Mouse (Mus musculus): ENCODE measurements around the gene Lrp4. TPM values are rescaled to one million over a fixed set of nuclear protein-coding genes. Genes with fewer than 3 reads are reported as not detected.

The Lrp4 gene
- polyA plus RNA-seq (2012; ENCODE audit: insufficient read depth, insufficient read length, missing spikeins) = 0.48 and 0.63 TPM in 2 replicates

GRCm38 (mm10) chr2:91457259-91457655, at the start of gene Lrp4:
Gene Lrp4 (plus strand): TSS chr2:91457511.
- peak within 1 kb of the TSS; percentile 66 for H3K4me3 ChIP-seq (ENCODE audit: insufficient read depth, low read depth, low read length)
- no peaks in the 10 kb centered on the region for H3K4me1 ChIP-seq (ENCODE audit: control insufficient read depth, insufficient read depth, insufficient read length, low read length)
- no peak within 1 kb of the TSS for H3K27ac ChIP-seq (replicated peaks; ENCODE audit: low read depth, low read length)

GRCm38 (mm10) chr2:91408031-91408430, 49.3 kb upstream of the Lrp4 start:
- Histone ChIP-seq H3K4me3 (ENCODE audit: insufficient read depth, low read depth, low read length) (no peak overlapping the region), H3K4me1 (ENCODE audit: control insufficient read depth, insufficient read depth, insufficient read length, low read length) (no peaks in the 10 kb centered on the region), H3K27ac (replicated peaks; ENCODE audit: low read depth, low read length) (no peak overlapping the region)

- H3K4me1 ChIP-seq (ENCODE audit: control insufficient read depth, insufficient read depth, insufficient read length, low read length) = no peaks in the 10 kb centered on the region
- no peak overlapping the region for H3K27ac ChIP-seq (replicated peaks; ENCODE audit: low read depth, low read length)
- no peak overlapping the region for H3K4me3 ChIP-seq (ENCODE audit: insufficient read depth, low read depth, low read length)
These were observed 45.8 kb upstream of the Lrp4 start for GRCm38 (mm10) chr2:91411473-91411872.

- no peak overlapping the region; the same call in 1 of the 2 replicates for H3K27ac ChIP-seq (replicated peaks; ENCODE audit: low read depth, low read length)
- H3K4me3 ChIP-seq (ENCODE audit: insufficient read depth, low read depth, low read length) = no peak overlapping the region
These were observed 45.0 kb upstream of the Lrp4 start for GRCm38 (mm10) chr2:91412361-91412760.

GRCm38 (mm10) chr2:91413811-91414210, 43.5 kb upstream of the Lrp4 start:
- Histone ChIP-seq H3K4me1 (ENCODE audit: control insufficient read depth, insufficient read depth, insufficient read length, low read length) (no peaks in the 10 kb centered on the region), H3K4me3 (ENCODE audit: insufficient read depth, low read depth, low read length) (no peak overlapping the region), H3K27ac (replicated peaks; ENCODE audit: low read depth, low read length) (no peak overlapping the region)

More at GRCm38 (mm10) chr2:91412361-91412760, 45.0 kb upstream of the Lrp4 start:
- H3K4me1 ChIP-seq (ENCODE audit: control insufficient read depth, insufficient read depth, insufficient read length, low read length) = no peaks in the 10 kb centered on the region

GRCm38 (mm10) chr2:91421641-91422040, 35.7 kb upstream of the Lrp4 start:
- Histone ChIP-seq H3K27ac (replicated peaks; ENCODE audit: low read depth, low read length) (no peak overlapping the region), H3K4me1 (ENCODE audit: control insufficient read depth, insufficient read depth, insufficient read length, low read length) (no peaks in the 10 kb centered on the region), H3K4me3 (ENCODE audit: insufficient read depth, low read depth, low read length) (no peak overlapping the region)

GRCm38 (mm10) chr2:91424061-91424720, 33.1 kb upstream of the Lrp4 start:
- H3K4me3 ChIP-seq (ENCODE audit: insufficient read depth, low read depth, low read length) = no peak overlapping the region
- no peak overlapping the region for H3K27ac ChIP-seq (replicated peaks; ENCODE audit: low read depth, low read length)
- H3K4me1 ChIP-seq (ENCODE audit: control insufficient read depth, insufficient read depth, insufficient read length, low read length) = no peaks in the 10 kb centered on the region

- Histone ChIP-seq H3K27ac (replicated peaks; ENCODE audit: low read depth, low read length) (no peak overlapping the region), H3K4me3 (ENCODE audit: insufficient read depth, low read depth, low read length) (no peak overlapping the region), H3K4me1 (ENCODE audit: control insufficient read depth, insufficient read depth, insufficient read length, low read length) (no peaks in the 10 kb centered on the region)
These were observed 31.0 kb upstream of the Lrp4 start for GRCm38 (mm10) chr2:91426321-91426720.

- H3K4me3 ChIP-seq (ENCODE audit: insufficient read depth, low read depth, low read length) = no peak overlapping the region
- H3K4me1 ChIP-seq (ENCODE audit: control insufficient read depth, insufficient read depth, insufficient read length, low read length) = no peaks in the 10 kb centered on the region
- no peak overlapping the region for H3K27ac ChIP-seq (replicated peaks; ENCODE audit: low read depth, low read length)
These were observed 28.2 kb upstream of the Lrp4 start for GRCm38 (mm10) chr2:91429146-91429545.

GRCm38 (mm10) chr2:91429915-91430599, 27.3 kb upstream of the Lrp4 start:
- H3K4me1 ChIP-seq (ENCODE audit: control insufficient read depth, insufficient read depth, insufficient read length, low read length) = no peaks in the 10 kb centered on the region
- no peak overlapping the region for H3K27ac ChIP-seq (replicated peaks; ENCODE audit: low read depth, low read length)
- H3K4me3 ChIP-seq (ENCODE audit: insufficient read depth, low read depth, low read length) = no peak overlapping the region

GRCm38 (mm10) chr2:91430600-91430919, 26.8 kb upstream of the Lrp4 start:
- Histone ChIP-seq H3K27ac (replicated peaks; ENCODE audit: low read depth, low read length) (no peak overlapping the region), H3K4me3 (ENCODE audit: insufficient read depth, low read depth, low read length) (no peak overlapping the region), H3K4me1 (ENCODE audit: control insufficient read depth, insufficient read depth, insufficient read length, low read length) (no peaks in the 10 kb centered on the region)

GRCm38 (mm10) chr2:91436713-91437112, 20.6 kb upstream of the Lrp4 start:
- Histone ChIP-seq H3K4me3 (ENCODE audit: insufficient read depth, low read depth, low read length) (no peak overlapping the region), H3K27ac (replicated peaks; ENCODE audit: low read depth, low read length) (no peak overlapping the region)

GRCm38 (mm10) chr2:91437116-91437815, 20.0 kb upstream of the Lrp4 start:
- Histone ChIP-seq H3K4me3 (ENCODE audit: insufficient read depth, low read depth, low read length) (no peak overlapping the region), H3K27ac (replicated peaks; ENCODE audit: low read depth, low read length) (no peak overlapping the region), H3K4me1 (ENCODE audit: control insufficient read depth, insufficient read depth, insufficient read length, low read length) (no peaks in the 10 kb centered on the region)

More at GRCm38 (mm10) chr2:91436713-91437112, 20.6 kb upstream of the Lrp4 start:
- no peaks in the 10 kb centered on the region for H3K4me1 ChIP-seq (ENCODE audit: control insufficient read depth, insufficient read depth, insufficient read length, low read length)

GRCm38 (mm10) chr2:91439271-91439670, 18.0 kb upstream of the Lrp4 start:
- Histone ChIP-seq H3K4me3 (ENCODE audit: insufficient read depth, low read depth, low read length) (no peak overlapping the region), H3K27ac (replicated peaks; ENCODE audit: low read depth, low read length) (no peak overlapping the region), H3K4me1 (ENCODE audit: control insufficient read depth, insufficient read depth, insufficient read length, low read length) (no peaks in the 10 kb centered on the region)

GRCm38 (mm10) chr2:91439876-91440275, 17.4 kb upstream of the Lrp4 start:
- Histone ChIP-seq H3K4me1 (ENCODE audit: control insufficient read depth, insufficient read depth, insufficient read length, low read length) (no peaks in the 10 kb centered on the region), H3K4me3 (ENCODE audit: insufficient read depth, low read depth, low read length) (no peak overlapping the region), H3K27ac (replicated peaks; ENCODE audit: low read depth, low read length) (no peak overlapping the region)

All from brown adipose tissue, adult 24 weeks (tissue).